Mouse (Mus musculus): ENCODE results near the gene Slc2a10.

GRCm38 (mm10) chr2:165533789-165534188 lies 30.2 kb downstream of the Slc2a10 start:
- TF ChIP-seq CTCF (IDR thresholded peaks at IDR 0.05; ENCODE audit: borderline replicate concordance, control insufficient read depth, extremely low read depth, insufficient read depth, low read length, poor library complexity) (no peak), POLR2A (IDR thresholded peaks at IDR 0.05; ENCODE audit: control insufficient read depth, extremely low read depth, insufficient read depth, low read length, poor library complexity) (no peak)

All from thymus, adult 2 months (tissue).